Mouse (Mus musculus): ENCODE results near the gene Phkg1. TPM values are rescaled to one million over a fixed set of nuclear protein-coding genes. Genes with fewer than 3 reads are reported as not detected.

The Phkg1 gene
- polyA plus RNA-seq, 1 experiment from 2014 or later, result 0.18 TPM

- no peaks in the 10 kb centered on the region for H3K27me3 ChIP-seq (ENCODE audit: control insufficient read depth, insufficient read depth, low read length)
Observed at GRCm38 (mm10) chr5:129862325-129862724, 36.0 kb downstream of the Phkg1 start.

DNA sequence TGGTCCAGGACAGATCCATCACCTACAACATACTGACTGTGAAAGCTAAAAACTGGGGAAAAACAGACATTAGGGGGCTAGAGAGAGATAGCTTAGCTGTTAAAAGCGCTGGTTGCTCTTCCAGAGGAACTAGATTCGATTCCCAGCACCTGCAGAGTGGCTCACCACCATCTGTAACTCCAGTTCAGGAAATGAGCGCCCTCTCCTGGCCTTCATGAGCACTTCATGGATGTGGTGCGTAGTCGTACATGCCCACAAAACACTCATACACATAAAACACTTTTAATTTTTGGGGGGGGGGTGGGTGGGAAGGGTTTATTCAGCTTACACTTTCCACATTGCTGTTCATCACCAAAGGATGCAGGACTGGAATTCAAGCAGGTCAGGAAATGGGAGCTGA, 41.9 kb downstream of the Phkg1 start:
- no peaks in the 10 kb centered on the region for H3K9me3 ChIP-seq (ENCODE audit: control insufficient read depth, low read length)
- H3K27me3 ChIP-seq (ENCODE audit: control insufficient read depth, insufficient read depth, low read length), result no peaks in the 10 kb centered on the region
- ATAC-seq (ENCODE audit: low FRiP score) (no peak), DNase-seq (ENCODE audit: low spot score, missing footprints) (peak; percentile 81)
- no peak overlapping the region for H3K9ac ChIP-seq (ENCODE audit: low read length)
- 82% methylated on average over 5 of the region's 5 CpGs for WGBS
- H3K4me2 ChIP-seq, result no peak overlapping the region
- H3K4me1 ChIP-seq (ENCODE audit: control insufficient read depth, insufficient read depth, low read length), result no peaks in the 10 kb centered on the region
- no peak overlapping the region for H3K4me3 ChIP-seq (ENCODE audit: low read depth, low read length)
- H3K27ac ChIP-seq (ENCODE audit: low read depth, low read length), result no peak overlapping the region
- peaks cover 2% of the 10 kb centered on the region for H3K36me3 ChIP-seq (ENCODE audit: control insufficient read depth, insufficient read depth, low read length)

More at GRCm38 (mm10) chr5:129862325-129862724, 36.0 kb downstream of the Phkg1 start:
- ATAC-seq (ENCODE audit: low FRiP score) (no peak), DNase-seq (ENCODE audit: low spot score, missing footprints) (no peak)
- H3K36me3 ChIP-seq (ENCODE audit: control insufficient read depth, insufficient read depth, low read length), result peaks cover 11% of the 10 kb centered on the region
- H3K27ac ChIP-seq (ENCODE audit: low read depth, low read length), result no peak overlapping the region
- no peak overlapping the region for H3K4me2 ChIP-seq
- peaks cover 2% of the 10 kb centered on the region; the same call in 1 of the 2 replicates for H3K4me1 ChIP-seq (ENCODE audit: control insufficient read depth, insufficient read depth, low read length)
- WGBS, result 89% methylated on average over 6 of the region's 6 CpGs
- H3K9ac ChIP-seq (ENCODE audit: low read length), result no peak overlapping the region
- no peaks in the 10 kb centered on the region for H3K9me3 ChIP-seq (ENCODE audit: control insufficient read depth, low read length)
- H3K4me3 ChIP-seq (ENCODE audit: low read depth, low read length), result no peak overlapping the region

DNA sequence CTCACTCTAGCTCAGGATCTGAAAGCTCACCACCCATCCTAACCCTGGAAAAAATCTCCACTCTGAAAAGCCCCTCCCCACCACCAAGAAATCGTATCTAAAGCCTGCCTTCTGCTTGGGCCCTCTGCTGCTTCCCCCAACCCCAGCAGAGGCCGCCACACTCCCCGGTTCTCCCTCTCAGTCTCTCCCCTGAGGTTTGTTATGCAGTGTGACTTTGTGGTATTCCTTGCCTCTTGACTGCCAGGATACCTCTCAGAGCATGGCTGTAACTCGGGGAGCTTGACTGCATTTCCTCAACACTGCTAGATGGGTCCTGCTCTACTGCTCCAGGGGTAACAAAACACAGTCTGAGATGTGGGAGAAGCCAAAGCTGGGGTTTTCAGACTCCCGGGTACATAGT, 43.2 kb downstream of the Phkg1 start:
- Histone ChIP-seq H3K27ac (ENCODE audit: low read depth, low read length) (no peak overlapping the region), H3K4me1 (ENCODE audit: control insufficient read depth, insufficient read depth, low read length) (no peaks in the 10 kb centered on the region), H3K36me3 (ENCODE audit: control insufficient read depth, insufficient read depth, low read length) (peaks cover 2% of the 10 kb centered on the region), H3K9me3 (ENCODE audit: control insufficient read depth, low read length) (no peaks in the 10 kb centered on the region), H3K4me3 (ENCODE audit: low read depth, low read length) (no peak overlapping the region), H3K4me2 (no peak overlapping the region), H3K27me3 (ENCODE audit: control insufficient read depth, insufficient read depth, low read length) (no peaks in the 10 kb centered on the region), H3K9ac (ENCODE audit: low read length) (no peak overlapping the region)
- ATAC-seq (ENCODE audit: low FRiP score) (no peak), DNase-seq (ENCODE audit: low spot score, missing footprints) (no peak)
- 37% methylated on average over 5 of the region's 5 CpGs for WGBS

GRCm38 (mm10) chr5:129847558-129847820, 50.9 kb downstream of the Phkg1 start:
- no peak overlapping the region for H3K27ac ChIP-seq (ENCODE audit: low read depth, low read length)
- no peaks in the 10 kb centered on the region for H3K27me3 ChIP-seq (ENCODE audit: control insufficient read depth, insufficient read depth, low read length)

GRCm38 (mm10) chr5:129846752-129847557, 51.4 kb downstream of the Phkg1 start, which contains the start of gene Sumf2:
Gene Sumf2, plus strand, starts transcription at chr5:129846986.
- H3K36me3 ChIP-seq (ENCODE audit: control insufficient read depth, insufficient read depth, low read length), result peaks cover 16% of the 10 kb centered on the region
- WGBS, result 12% methylated on average over 22 of the region's 22 CpGs
- H3K27ac ChIP-seq (ENCODE audit: low read depth, low read length), result peak within 1 kb of the TSS; percentile 17; the same call in 1 of the 2 replicates
- ATAC-seq (ENCODE audit: low FRiP score) (peak; percentile 99), DNase-seq (ENCODE audit: low spot score, missing footprints) (peak; percentile 100)
- H3K4me3 ChIP-seq (ENCODE audit: low read depth, low read length), result peak within 1 kb of the TSS; percentile 58
- peaks cover 2% of the 10 kb centered on the region; the same call in 1 of the 2 replicates for H3K4me1 ChIP-seq (ENCODE audit: control insufficient read depth, insufficient read depth, low read length)
- H3K4me2 ChIP-seq, result peak within 1 kb of the TSS; percentile 51
- H3K27me3 ChIP-seq (ENCODE audit: control insufficient read depth, insufficient read depth, low read length), result no peaks in the 10 kb centered on the region
- H3K9ac ChIP-seq (ENCODE audit: low read length), result peak within 1 kb of the TSS; percentile 65
- no peaks in the 10 kb centered on the region for H3K9me3 ChIP-seq (ENCODE audit: control insufficient read depth, low read length)

More at GRCm38 (mm10) chr5:129847558-129847820, 50.9 kb downstream of the Phkg1 start:
- H3K9ac ChIP-seq (ENCODE audit: low read length), result peak overlapping the region; percentile 65; the same call in 1 of the 2 replicates
- 71% methylated on average over 8 of the region's 8 CpGs for WGBS
- H3K9me3 ChIP-seq (ENCODE audit: control insufficient read depth, low read length), result no peaks in the 10 kb centered on the region
- DNase-seq (ENCODE audit: low spot score, missing footprints), result no peak
- H3K36me3 ChIP-seq (ENCODE audit: control insufficient read depth, insufficient read depth, low read length), result peaks cover 16% of the 10 kb centered on the region
- peaks cover 2% of the 10 kb centered on the region; the same call in 1 of the 2 replicates for H3K4me1 ChIP-seq (ENCODE audit: control insufficient read depth, insufficient read depth, low read length)
- H3K4me2 ChIP-seq, result peak overlapping the region; percentile 51
- no peak for ATAC-seq (ENCODE audit: low FRiP score)
- H3K4me3 ChIP-seq (ENCODE audit: low read depth, low read length), result peak overlapping the region; percentile 58

- DNase-seq (ENCODE audit: low spot score, missing footprints) (peak; percentile 77), ATAC-seq (ENCODE audit: low FRiP score) (no peak)
- Histone ChIP-seq H3K9me3 (ENCODE audit: control insufficient read depth, low read length) (no peaks in the 10 kb centered on the region), H3K4me3 (ENCODE audit: low read depth, low read length) (no peak overlapping the region), H3K27ac (ENCODE audit: low read depth, low read length) (no peak overlapping the region), H3K9ac (ENCODE audit: low read length) (no peak overlapping the region), H3K36me3 (ENCODE audit: control insufficient read depth, insufficient read depth, low read length) (peaks cover 16% of the 10 kb centered on the region), H3K4me1 (ENCODE audit: control insufficient read depth, insufficient read depth, low read length) (peaks cover 2% of the 10 kb centered on the region; the same call in 1 of the 2 replicates), H3K27me3 (ENCODE audit: control insufficient read depth, insufficient read depth, low read length) (no peaks in the 10 kb centered on the region), H3K4me2 (no peak overlapping the region)
- WGBS, result 97% methylated on average over 5 of the region's 5 CpGs
Observed at GRCm38 (mm10) chr5:129844848-129845247, 53.5 kb downstream of the Phkg1 start.

Other genes starting within 250 kb of the Phkg1 start
- gene Zfp11, start 228.4 kb downstream of the Phkg1 start, polyA plus RNA-seq (2014; fragmentation: Nextera tagmentation; extraction: Ambion mirVana), result 6.1 and 8.2 TPM in 2 replicates
- not detected in 2 replicates for gene Sept14, start 190.0 kb downstream of the Phkg1 start, polyA plus RNA-seq (2014; fragmentation: Nextera tagmentation; extraction: Ambion mirVana)
- 180 and 189 TPM in 2 replicates for gene Mrps17, start 183.1 kb downstream of the Phkg1 start, polyA plus RNA-seq (2014; fragmentation: Nextera tagmentation; extraction: Ambion mirVana)
- 83.6 and 89.0 TPM in 2 replicates for gene Nipsnap2, start 173.5 kb downstream of the Phkg1 start, polyA plus RNA-seq (2014; fragmentation: Nextera tagmentation; extraction: Ambion mirVana)
- gene Psph, start 111.1 kb downstream of the Phkg1 start, polyA plus RNA-seq (2014; fragmentation: Nextera tagmentation; extraction: Ambion mirVana), result 42.2 and 42.3 TPM in 2 replicates
- gene Sumf2, start 51.6 kb downstream of the Phkg1 start, polyA plus RNA-seq (2014; fragmentation: Nextera tagmentation; extraction: Ambion mirVana), result 48.2 and 53.4 TPM in 2 replicates
- gene Chchd2, start 11.1 kb downstream of the Phkg1 start, polyA plus RNA-seq (2014; fragmentation: Nextera tagmentation; extraction: Ambion mirVana), result 880 and 964 TPM in 2 replicates
- 7.1 and 9.3 TPM in 2 replicates for gene Zbed5, start 2.8 kb downstream of the Phkg1 start, polyA plus RNA-seq (2014; fragmentation: Nextera tagmentation; extraction: Ambion mirVana)
- gene Nupr1l, start 10.0 kb upstream of the Phkg1 start, polyA plus RNA-seq (2014; fragmentation: Nextera tagmentation; extraction: Ambion mirVana), result 3.7 and 5.4 TPM in 2 replicates
- gene Vkorc1l1, start 43.4 kb upstream of the Phkg1 start, polyA plus RNA-seq (2014; fragmentation: Nextera tagmentation; extraction: Ambion mirVana), result 36.0 and 36.8 TPM in 2 replicates
- 31.8 and 33.9 TPM in 2 replicates for gene Gusb, start 104.5 kb upstream of the Phkg1 start, polyA plus RNA-seq (2014; fragmentation: Nextera tagmentation; extraction: Ambion mirVana)
- gene Asl, start 130.7 kb upstream of the Phkg1 start, polyA plus RNA-seq (2014; fragmentation: Nextera tagmentation; extraction: Ambion mirVana), result 24.2 and 30.1 TPM in 2 replicates
- 41.1 and 42.7 TPM in 2 replicates for gene Crcp, start 130.7 kb upstream of the Phkg1 start, polyA plus RNA-seq (2014; fragmentation: Nextera tagmentation; extraction: Ambion mirVana)
- 64.7 and 68.7 TPM in 2 replicates for gene Tpst1, start 174.8 kb upstream of the Phkg1 start, polyA plus RNA-seq (2014; fragmentation: Nextera tagmentation; extraction: Ambion mirVana)
- 5.3 and 7.0 TPM in 2 replicates for gene Kctd7, start 246.3 kb upstream of the Phkg1 start, polyA plus RNA-seq (2014; fragmentation: Nextera tagmentation; extraction: Ambion mirVana)